Mouse (Mus musculus): Measurements from ENCODE around the gene Ctdspl. TPM values are rescaled to one million over a fixed set of nuclear protein-coding genes. Genes with fewer than 3 reads are reported as not detected.

The Ctdspl gene
- polyA plus RNA-seq, 1 experiment from 2014 or later, result 7.5 TPM

DNA sequence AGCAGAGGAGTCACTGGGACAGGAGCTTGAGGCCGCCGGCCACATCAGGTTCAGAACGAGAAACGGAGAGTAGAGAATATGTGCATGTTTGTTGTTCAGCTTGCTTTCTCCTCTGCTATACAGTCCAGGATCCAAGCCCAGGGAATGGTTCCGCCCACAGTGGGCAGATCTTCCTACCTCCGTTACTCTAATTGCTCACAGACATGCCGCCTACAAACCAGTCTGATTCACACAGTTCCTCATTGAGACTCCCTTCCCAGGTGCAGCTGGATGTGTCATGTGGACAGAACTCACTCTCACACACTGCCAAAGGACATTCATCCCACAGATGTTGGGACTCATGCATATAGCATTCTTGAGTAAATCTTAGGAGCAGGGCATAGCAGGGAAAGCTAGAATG lies 51.2 kb downstream of the Ctdspl start:
- Histone ChIP-seq H3K27ac (no peak overlapping the region), H3K9me3 (no peaks in the 10 kb centered on the region), H3K4me3 (no peak overlapping the region), H3K36me3 (replicated peaks) (no peaks in the 10 kb centered on the region), H3K4me2 (no peak overlapping the region), H3K9ac (no peak overlapping the region), H3K4me1 (peaks cover 36% of the 10 kb centered on the region), H3K27me3 (replicated peaks) (no peaks in the 10 kb centered on the region)
- WGBS, result over 99% methylated on average over 7 of the region's 7 CpGs
- ATAC-seq (replicated peaks), result no peak

DNA sequence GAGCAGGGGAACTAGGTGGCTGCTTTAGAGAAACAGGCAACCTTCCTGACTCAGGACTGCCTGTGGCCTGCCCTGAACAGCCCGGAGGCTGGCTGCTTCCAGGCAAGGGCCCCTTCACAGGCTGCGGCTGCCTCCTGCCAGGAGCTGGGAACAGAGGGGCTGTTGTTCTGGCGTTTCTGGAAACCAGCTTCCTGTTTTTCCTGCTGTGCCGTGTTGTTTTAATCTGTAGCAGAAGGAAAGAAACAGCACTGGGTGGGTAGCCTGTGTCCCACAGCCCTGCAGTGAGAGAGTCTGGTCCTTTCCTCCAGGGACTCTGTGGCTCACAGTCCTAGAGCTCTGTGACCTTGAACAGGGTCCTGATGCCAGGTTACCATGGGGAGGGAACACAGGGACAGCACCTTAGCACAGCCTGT lies 54.2 kb downstream of the Ctdspl start:
- Histone ChIP-seq H3K4me2 (no peak overlapping the region), H3K9ac (no peak overlapping the region), H3K4me3 (no peak overlapping the region), H3K36me3 (replicated peaks) (no peaks in the 10 kb centered on the region), H3K9me3 (no peaks in the 10 kb centered on the region), H3K27me3 (replicated peaks) (no peaks in the 10 kb centered on the region), H3K27ac (peak overlapping the region; percentile 71), H3K4me1 (peaks cover 21% of the 10 kb centered on the region)
- 8% methylated on average over 4 of the region's 4 CpGs for WGBS
- peak; percentile 60 for ATAC-seq (replicated peaks)

DNA sequence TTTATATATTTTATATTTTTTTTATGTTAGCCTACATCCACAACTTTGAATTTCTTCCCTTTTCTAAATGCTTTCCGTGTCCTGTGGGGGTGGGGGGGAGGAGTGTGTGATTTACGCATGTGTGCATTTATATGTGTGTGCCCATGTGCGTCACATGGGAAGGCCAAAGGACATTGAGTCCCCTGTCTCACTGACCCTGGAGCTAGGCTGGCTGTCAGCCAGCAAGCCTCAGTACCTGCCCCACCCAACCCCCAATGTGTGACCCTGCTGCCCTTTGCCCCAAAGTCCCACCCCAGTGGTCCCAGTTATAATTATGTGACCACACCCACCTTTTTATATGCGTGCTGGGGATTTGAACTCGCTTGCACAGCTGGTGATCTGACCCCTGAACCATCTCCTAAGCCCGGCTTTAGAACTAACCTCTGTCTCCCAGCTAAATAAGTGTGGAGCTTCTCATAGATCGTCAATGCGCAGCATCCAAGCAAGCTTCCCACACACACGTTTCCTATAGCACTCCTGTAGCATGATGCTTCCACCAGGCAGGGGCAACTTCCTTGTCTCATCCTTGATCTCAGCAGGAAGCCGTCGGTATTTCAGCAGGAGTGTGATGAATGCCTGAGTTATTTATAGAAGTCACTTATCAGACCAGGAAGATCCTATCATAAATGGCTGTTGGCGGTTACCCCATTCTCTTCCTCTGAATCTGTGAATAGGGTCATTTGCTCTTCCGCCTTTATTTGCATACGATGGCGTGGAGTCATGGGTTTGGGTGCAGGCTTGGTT lies 58.6 kb downstream of the Ctdspl start:
- Histone ChIP-seq H3K9me3 (no peaks in the 10 kb centered on the region), H3K4me2 (no peak overlapping the region), H3K4me1 (peaks cover 16% of the 10 kb centered on the region), H3K36me3 (replicated peaks) (no peaks in the 10 kb centered on the region), H3K4me3 (no peak overlapping the region), H3K9ac (no peak overlapping the region), H3K27ac (no peak overlapping the region), H3K27me3 (replicated peaks) (no peaks in the 10 kb centered on the region)
- no peak for ATAC-seq (replicated peaks)
- WGBS, result 66% methylated on average over 15 of the region's 15 CpGs

DNA sequence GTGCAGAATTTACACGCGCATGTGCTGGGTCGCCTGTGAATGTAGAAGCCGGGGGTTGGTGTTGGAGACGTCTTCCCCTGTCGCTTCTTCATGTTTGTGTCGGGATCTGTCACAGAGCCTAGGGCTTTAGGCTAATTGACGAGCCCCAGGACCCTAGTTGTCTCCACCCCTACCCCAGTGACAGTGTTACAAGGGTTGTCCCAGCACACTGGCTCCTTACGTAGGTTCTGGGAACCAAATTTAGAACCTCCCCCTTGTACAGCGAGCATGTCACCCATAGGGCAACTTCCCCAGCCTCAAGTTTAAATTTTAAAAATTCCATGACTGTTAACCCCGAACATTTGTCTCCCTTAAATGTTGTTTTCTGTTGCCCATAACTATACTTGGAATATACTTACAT lies 60.0 kb downstream of the Ctdspl start:
- no peak for ATAC-seq (replicated peaks)
- 86% methylated on average over 11 of the region's 11 CpGs for WGBS
- H3K9ac ChIP-seq, result no peak overlapping the region

DNA sequence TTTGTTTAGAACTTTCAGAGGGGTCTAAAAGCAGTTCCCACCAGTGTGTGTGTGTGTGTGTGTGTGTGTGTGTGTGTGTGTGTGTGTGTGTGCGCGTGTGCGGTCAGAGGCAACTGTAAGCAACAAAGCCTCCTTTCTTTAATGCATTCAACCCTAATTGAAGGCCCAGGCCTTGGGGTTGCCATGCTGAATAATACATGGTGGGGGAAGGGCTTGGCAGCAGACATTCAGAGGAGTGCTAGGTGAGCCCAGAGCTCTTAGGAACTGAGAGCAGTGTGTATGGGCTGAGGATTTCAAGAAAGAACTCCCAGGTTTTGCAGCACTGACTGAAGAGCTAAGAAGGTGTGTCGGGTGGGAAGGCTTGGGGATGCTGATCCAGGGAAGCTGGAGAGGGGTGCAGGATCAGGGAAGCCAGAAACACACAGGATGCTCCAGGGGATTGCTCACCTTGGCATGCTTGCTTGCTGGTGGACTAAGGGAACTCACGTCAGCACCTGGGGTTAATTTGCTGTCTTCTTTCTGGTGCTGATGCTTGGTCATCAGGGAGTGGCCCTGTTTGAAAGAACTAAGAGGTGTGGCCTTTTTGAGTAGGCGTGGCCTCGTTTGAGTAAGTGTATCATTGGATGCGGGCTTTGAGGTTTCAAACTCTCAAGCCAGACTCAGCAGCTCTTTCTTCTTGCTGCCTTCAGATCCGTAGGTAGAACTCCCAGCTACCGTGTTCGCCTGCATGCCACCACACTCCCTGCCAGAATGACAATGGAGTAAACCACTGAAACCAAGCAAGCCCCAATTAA lies 62.7 kb downstream of the Ctdspl start:
- no peak overlapping the region for H3K27ac ChIP-seq
- WGBS, result 64% methylated on average over 11 of the region's 11 CpGs
- H3K36me3 ChIP-seq (replicated peaks), result no peaks in the 10 kb centered on the region
- no peak overlapping the region for H3K4me3 ChIP-seq
- no peaks in the 10 kb centered on the region for H3K27me3 ChIP-seq (replicated peaks)
- H3K4me1 ChIP-seq, result peaks cover 6% of the 10 kb centered on the region
- no peaks in the 10 kb centered on the region for H3K9me3 ChIP-seq
- ATAC-seq (replicated peaks), result peak; percentile 77; the same call in 1 of the 2 replicates
- no peak overlapping the region for H3K4me2 ChIP-seq
- no peak overlapping the region for H3K9ac ChIP-seq

More for the DNA sequence above, 60.0 kb downstream of the Ctdspl start:
- peaks cover 6% of the 10 kb centered on the region for H3K4me1 ChIP-seq
- no peak overlapping the region for H3K4me3 ChIP-seq
- H3K4me2 ChIP-seq, result no peak overlapping the region
- H3K36me3 ChIP-seq (replicated peaks), result no peaks in the 10 kb centered on the region
- no peaks in the 10 kb centered on the region for H3K27me3 ChIP-seq (replicated peaks)
- no peak overlapping the region for H3K27ac ChIP-seq
- no peaks in the 10 kb centered on the region for H3K9me3 ChIP-seq

DNA sequence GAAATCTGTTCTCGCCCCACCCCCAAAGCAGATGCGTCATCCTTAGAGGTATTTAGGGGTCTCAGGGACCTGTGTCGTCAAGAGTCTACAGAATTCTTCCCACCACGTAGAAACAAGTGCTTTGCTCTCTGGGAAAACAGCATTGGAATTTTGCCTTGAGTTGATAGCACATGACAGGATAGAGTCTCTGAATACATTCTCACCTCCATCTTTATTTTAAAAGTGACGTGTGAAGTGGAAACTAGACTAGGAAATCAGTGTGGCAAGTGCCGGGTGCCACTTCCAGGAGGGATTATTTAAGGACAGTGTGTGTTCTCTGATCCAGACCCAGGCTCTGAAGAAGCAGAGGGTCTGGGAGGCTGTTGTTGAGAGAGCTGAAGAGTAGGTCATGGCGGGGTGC lies 64.2 kb downstream of the Ctdspl start:
- Histone ChIP-seq H3K9me3 (no peaks in the 10 kb centered on the region), H3K9ac (no peak overlapping the region), H3K27ac (no peak overlapping the region), H3K27me3 (replicated peaks) (no peaks in the 10 kb centered on the region), H3K4me2 (no peak overlapping the region), H3K4me3 (no peak overlapping the region), H3K36me3 (replicated peaks) (no peaks in the 10 kb centered on the region), H3K4me1 (peaks cover 6% of the 10 kb centered on the region)
- ATAC-seq (replicated peaks), result no peak
- WGBS, result 84% methylated on average over 7 of the region's 7 CpGs

DNA sequence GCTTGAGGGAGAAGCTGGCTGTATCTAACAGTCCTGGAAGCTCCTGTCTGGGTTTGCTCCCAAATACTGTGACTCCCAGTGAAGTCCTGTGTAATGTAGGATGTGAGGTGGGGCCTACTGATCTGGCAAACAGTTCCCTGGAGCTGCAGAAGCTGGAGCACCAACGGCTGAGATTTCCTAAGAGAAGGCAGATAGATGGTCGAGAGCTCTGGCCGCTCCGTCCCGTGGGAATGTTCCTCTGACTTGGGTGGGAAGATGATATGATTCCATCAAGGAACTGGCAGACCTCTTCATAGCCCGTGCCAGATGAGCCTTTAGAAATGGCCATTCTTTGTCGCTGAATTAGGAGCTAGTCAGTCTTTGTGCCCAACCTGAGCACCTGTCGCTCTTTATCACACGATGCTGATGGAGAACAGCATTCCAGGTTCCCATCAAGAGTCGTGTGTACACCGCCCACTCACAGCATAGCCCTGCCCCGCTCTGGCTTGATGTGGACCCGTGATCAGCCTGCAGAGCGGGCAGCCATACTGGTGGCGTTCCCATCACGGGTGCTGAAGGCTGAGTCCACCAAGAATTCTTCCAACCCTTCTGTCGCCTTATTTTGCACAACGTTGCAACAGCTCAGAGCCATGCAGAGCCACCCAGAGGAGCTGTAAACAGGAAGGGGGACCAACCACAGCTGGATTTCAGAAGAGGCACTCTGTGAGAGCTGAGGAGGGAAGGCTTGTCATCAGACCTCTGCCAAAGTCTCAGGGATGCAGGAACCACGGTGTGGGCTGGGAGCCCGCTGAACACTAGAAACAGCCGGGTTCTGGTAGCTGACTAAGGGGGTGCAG lies 65.7 kb downstream of the Ctdspl start:
- 91% methylated on average over 21 of the region's 21 CpGs for WGBS
- no peak for ATAC-seq (replicated peaks)
- no peaks in the 10 kb centered on the region for H3K9me3 ChIP-seq

DNA sequence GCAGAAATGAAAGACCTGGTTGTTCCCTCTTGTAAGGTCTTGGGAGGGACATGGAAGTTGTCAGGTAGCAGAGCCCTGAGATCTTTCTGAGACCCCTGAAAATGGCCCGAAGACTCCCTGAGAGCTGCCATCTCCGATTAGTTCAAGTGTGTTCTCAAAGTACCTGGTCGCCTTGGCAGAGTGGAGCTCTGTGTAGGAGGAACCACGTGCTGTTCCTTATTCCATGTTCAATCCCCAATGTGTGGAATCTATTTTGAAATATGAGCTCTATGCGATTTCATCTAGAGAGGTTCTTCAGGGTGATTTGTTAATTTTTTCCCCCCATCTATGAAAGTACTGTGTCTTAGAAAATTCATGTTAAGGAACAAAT lies 66.3 kb downstream of the Ctdspl start:
- Histone ChIP-seq H3K4me1 (peaks cover 6% of the 10 kb centered on the region), H3K4me2 (no peak overlapping the region), H3K36me3 (replicated peaks) (no peaks in the 10 kb centered on the region), H3K27ac (no peak overlapping the region), H3K9ac (no peak overlapping the region), H3K9me3 (no peaks in the 10 kb centered on the region), H3K27me3 (replicated peaks) (no peaks in the 10 kb centered on the region), H3K4me3 (no peak overlapping the region)
- WGBS, result 88% methylated on average over 5 of the region's 5 CpGs
- no peak for ATAC-seq (replicated peaks)

More for the DNA sequence above, 65.7 kb downstream of the Ctdspl start:
- no peaks in the 10 kb centered on the region for H3K36me3 ChIP-seq (replicated peaks)
- no peak overlapping the region for H3K9ac ChIP-seq
- H3K4me3 ChIP-seq, result no peak overlapping the region
- no peak overlapping the region for H3K27ac ChIP-seq
- H3K4me2 ChIP-seq, result no peak overlapping the region
- no peaks in the 10 kb centered on the region for H3K27me3 ChIP-seq (replicated peaks)
- peaks cover 6% of the 10 kb centered on the region for H3K4me1 ChIP-seq

DNA sequence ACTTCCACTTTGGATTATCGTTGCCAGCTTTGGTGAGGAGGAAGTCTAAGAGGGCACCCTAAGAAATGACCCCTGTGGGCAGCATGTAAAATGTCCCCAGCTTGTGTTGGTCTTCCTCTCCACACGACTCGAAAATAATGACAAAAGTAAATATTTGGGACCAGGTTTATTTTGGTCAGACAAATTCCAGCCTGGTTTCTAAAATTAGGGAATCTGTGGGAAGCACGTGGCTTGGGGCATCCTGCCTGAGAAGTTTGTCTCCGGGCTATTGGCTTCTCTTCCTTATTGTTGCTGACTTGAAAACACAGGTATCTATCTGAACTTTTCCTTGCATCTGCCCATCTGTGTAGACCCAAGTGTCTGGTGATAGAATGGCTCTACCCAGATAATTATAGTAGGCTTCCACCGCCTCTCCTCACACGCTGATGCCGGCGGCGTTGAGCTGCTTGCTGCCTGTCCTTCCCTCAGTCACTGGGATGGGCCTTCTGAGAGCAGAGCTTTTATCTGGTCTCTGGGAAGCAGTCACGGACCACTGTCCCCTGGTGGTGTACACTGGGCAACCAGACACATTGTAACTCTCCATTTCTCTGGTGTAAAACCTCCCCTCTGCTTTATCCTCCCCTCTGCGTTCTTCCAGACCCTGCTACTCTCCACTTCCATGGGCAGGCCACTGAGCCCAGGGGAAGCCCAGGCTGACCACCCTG lies 68.4 kb downstream of the Ctdspl start:
- 83% methylated on average over 12 of the region's 12 CpGs for WGBS
- Histone ChIP-seq H3K4me2 (no peak overlapping the region), H3K9me3 (no peaks in the 10 kb centered on the region), H3K9ac (no peak overlapping the region), H3K27me3 (replicated peaks) (no peaks in the 10 kb centered on the region), H3K4me3 (no peak overlapping the region), H3K4me1 (no peaks in the 10 kb centered on the region), H3K27ac (no peak overlapping the region), H3K36me3 (replicated peaks) (no peaks in the 10 kb centered on the region)
- ATAC-seq (replicated peaks), result no peak

DNA sequence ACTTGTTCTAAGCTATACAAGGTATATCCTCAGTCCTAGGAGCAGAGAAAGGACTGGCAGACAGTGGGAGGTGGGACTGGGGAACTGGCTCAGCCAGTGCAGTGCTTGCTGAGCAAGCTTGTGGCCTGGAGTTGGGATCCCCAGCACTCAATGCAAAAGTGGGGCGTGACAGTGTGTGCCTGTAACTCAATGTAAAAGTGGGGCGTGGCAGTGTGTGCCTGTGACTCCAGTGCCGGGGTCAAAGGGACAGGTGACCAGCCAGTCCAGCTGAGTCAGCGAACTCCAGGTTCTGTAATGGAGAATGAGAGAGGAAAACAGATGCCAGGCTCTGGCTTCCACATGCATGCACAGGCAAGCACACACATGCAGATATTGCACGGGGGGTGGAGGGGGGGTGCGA lies 69.3 kb downstream of the Ctdspl start:
- WGBS, result 87% methylated on average over 6 of the region's 6 CpGs
- no peaks in the 10 kb centered on the region for H3K9me3 ChIP-seq
- ATAC-seq (replicated peaks), result no peak
- H3K9ac ChIP-seq, result no peak overlapping the region
- no peaks in the 10 kb centered on the region for H3K4me1 ChIP-seq
- H3K4me2 ChIP-seq, result no peak overlapping the region
- no peaks in the 10 kb centered on the region for H3K36me3 ChIP-seq (replicated peaks)
- H3K27ac ChIP-seq, result no peak overlapping the region
- no peaks in the 10 kb centered on the region for H3K27me3 ChIP-seq (replicated peaks)
- H3K4me3 ChIP-seq, result no peak overlapping the region

DNA sequence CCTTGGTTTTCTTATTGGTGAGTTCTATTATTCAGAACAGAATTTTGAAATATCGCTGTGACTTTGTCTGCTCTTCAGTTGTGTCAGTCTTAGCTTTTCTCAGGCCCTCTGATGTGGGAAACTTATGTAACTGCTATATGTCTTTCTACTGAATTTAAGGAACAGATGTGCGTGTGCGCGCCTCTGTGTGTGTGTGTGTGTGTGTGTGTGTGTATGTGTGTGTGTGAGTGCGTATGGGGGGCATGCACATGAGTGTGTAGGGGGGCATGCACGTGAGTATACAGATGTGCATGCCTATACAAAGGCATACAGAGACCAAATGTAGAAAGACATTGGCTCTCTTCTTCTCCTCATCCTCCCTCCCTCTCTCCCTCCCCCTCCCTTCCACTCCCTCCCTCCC lies 71.0 kb downstream of the Ctdspl start:
- H3K9ac ChIP-seq, result no peak overlapping the region
- H3K4me2 ChIP-seq, result no peak overlapping the region
- ATAC-seq (replicated peaks), result no peak
- H3K4me3 ChIP-seq, result no peak overlapping the region
- WGBS, result 89% methylated on average over 6 of the region's 6 CpGs
- H3K9me3 ChIP-seq, result no peaks in the 10 kb centered on the region
- H3K4me1 ChIP-seq, result no peaks in the 10 kb centered on the region
- H3K27me3 ChIP-seq (replicated peaks), result no peaks in the 10 kb centered on the region
- no peak overlapping the region for H3K27ac ChIP-seq
- H3K36me3 ChIP-seq (replicated peaks), result no peaks in the 10 kb centered on the region

DNA sequence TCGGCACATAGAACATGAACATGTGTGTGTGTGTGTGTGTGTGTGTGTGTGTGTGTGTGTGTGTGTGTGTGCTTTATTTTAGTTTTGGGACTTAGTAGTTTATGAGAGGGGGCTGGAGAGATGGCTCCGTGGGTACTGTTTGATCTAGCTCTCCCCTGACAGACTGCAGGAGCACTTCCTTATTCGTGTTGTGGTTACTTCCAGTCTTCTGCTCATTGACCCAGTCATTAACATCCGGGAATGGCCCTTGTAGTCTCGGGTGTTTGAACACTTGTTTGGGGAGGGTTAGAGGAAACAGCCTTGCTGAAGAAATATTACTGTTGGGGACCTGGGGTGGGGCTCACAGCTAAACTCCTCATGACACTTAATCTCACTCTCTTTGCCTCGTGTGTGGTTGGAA lies 73.9 kb downstream of the Ctdspl start:
- 67% methylated on average over 6 of the region's 6 CpGs for WGBS
- Histone ChIP-seq H3K9ac (no peak overlapping the region), H3K4me2 (no peak overlapping the region), H3K27ac (no peak overlapping the region), H3K27me3 (replicated peaks) (no peaks in the 10 kb centered on the region), H3K4me3 (no peak overlapping the region), H3K9me3 (no peaks in the 10 kb centered on the region), H3K4me1 (0 out of 2 replicates have a peak, but pooled peaks cover 2% of the 10 kb centered on the region), H3K36me3 (replicated peaks) (no peaks in the 10 kb centered on the region)
- no peak for ATAC-seq (replicated peaks)

Data from midbrain, embryonic 15.5 days (tissue).